Mouse (Mus musculus): Measurements from ENCODE around the gene Actl6b.

Gene Actl6b

GRCm38 (mm10) chr5:137562965-137563364, 9.6 kb downstream of the Actl6b start:
- DNase-seq (ENCODE audit: low spot score in 2 of 2): no peak

- no peak for DNase-seq (ENCODE audit: low spot score in 2 of 2)
Measured at GRCm38 (mm10) chr5:137565744-137566143, 12.4 kb downstream of the Actl6b start.

GRCm38 (mm10) chr5:137566416-137566815, 13.1 kb downstream of the Actl6b start:
- no peak for DNase-seq (ENCODE audit: low spot score in 2 of 2)

- no peak for DNase-seq (ENCODE audit: low spot score in 2 of 2)
Measured at GRCm38 (mm10) chr5:137568223-137568798, 15.0 kb downstream of the Actl6b start.

GRCm38 (mm10) chr5:137569031-137569430, 15.7 kb downstream of the Actl6b start:
- no peak for DNase-seq (ENCODE audit: low spot score in 2 of 2)

- DNase-seq (ENCODE audit: low spot score in 2 of 2): no peak
Measured at GRCm38 (mm10) chr5:137569665-137570064, 16.3 kb downstream of the Actl6b start, which contains the start of gene Tfr2. Gene Tfr2 (plus strand): TSS chr5:137569840.

GRCm38 (mm10) chr5:137570181-137570580, 16.9 kb downstream of the Actl6b start:
- no peak for DNase-seq (ENCODE audit: low spot score in 2 of 2)

GRCm38 (mm10) chr5:137570691-137571586, 17.6 kb downstream of the Actl6b start:
- DNase-seq (ENCODE audit: low spot score in 2 of 2): no peak

- no peak for DNase-seq (ENCODE audit: low spot score in 2 of 2)
Measured at GRCm38 (mm10) chr5:137574470-137574901, 21.2 kb downstream of the Actl6b start.

GRCm38 (mm10) chr5:137580246-137580645, 26.9 kb downstream of the Actl6b start:
- no peak for DNase-seq (ENCODE audit: low spot score in 2 of 2)

GRCm38 (mm10) chr5:137582702-137583101, 29.4 kb downstream of the Actl6b start:
- no peak for DNase-seq (ENCODE audit: low spot score in 2 of 2)

GRCm38 (mm10) chr5:137583670-137584169, 30.4 kb downstream of the Actl6b start:
- peak in 1 of 2 experiments; percentile 51 for DNase-seq (ENCODE audit: low spot score in 2 of 2)

GRCm38 (mm10) chr5:137584976-137585375, 31.7 kb downstream of the Actl6b start:
- peak in 1 of 2 experiments; percentile 75 for DNase-seq (ENCODE audit: low spot score in 2 of 2)

- no peak for DNase-seq (ENCODE audit: low spot score in 2 of 2)
Measured at GRCm38 (mm10) chr5:137590507-137590906, 37.2 kb downstream of the Actl6b start.

GRCm38 (mm10) chr5:137595921-137596320, 42.6 kb downstream of the Actl6b start:
- no peak for DNase-seq (ENCODE audit: low spot score in 2 of 2)

GRCm38 (mm10) chr5:137596601-137597261, 43.4 kb downstream of the Actl6b start:
- no peak for DNase-seq (ENCODE audit: low spot score in 2 of 2)

GRCm38 (mm10) chr5:137597625-137598024, 44.3 kb downstream of the Actl6b start:
- no peak for DNase-seq (ENCODE audit: low spot score in 2 of 2)

- DNase-seq (ENCODE audit: low spot score in 2 of 2): no peak
Measured at GRCm38 (mm10) chr5:137598100-137598826, 44.9 kb downstream of the Actl6b start.

- no peak for DNase-seq (ENCODE audit: low spot score in 2 of 2)
Measured at GRCm38 (mm10) chr5:137599600-137599999, 46.3 kb downstream of the Actl6b start.

GRCm38 (mm10) chr5:137600281-137600618, 46.9 kb downstream of the Actl6b start:
- no peak for DNase-seq (ENCODE audit: low spot score in 2 of 2)

- peak; percentile 93 to 97 for DNase-seq (ENCODE audit: low spot score in 2 of 2)
Measured at GRCm38 (mm10) chr5:137600619-137601364, 47.5 kb downstream of the Actl6b start, which contains the start of gene Mospd3. Gene Mospd3 (minus strand): TSS chr5:137601058.

Data from urinary bladder, postnatal 4 days (tissue).